Mouse (Mus musculus): Measurements from ENCODE around the gene Hoxc13.

Hoxc13 gene

GRCm38 (mm10) chr15:102921053-102922011 is at the start of gene Hoxc13:
Gene Hoxc13 (plus strand): TSS chr15:102921103.
- no peak for DNase-seq

DNA sequence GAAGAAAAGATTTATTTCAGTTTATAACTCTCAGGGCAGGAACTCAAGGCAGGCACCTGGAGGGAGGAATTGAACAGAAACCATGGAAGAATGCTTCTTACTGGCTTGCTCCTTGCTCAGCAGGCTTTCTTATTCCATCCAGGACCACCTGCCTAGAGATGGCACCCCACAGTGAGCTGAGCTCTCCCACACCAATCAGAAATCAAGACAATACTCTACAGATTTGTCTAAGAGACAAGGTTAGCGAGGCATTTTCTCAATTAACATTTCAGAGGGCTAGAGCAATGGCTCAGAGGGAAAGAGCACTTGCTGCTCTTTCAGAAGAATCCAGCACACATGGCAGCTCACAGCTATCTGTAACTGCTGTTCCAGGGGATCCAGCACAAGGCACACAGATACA is 35.1 kb upstream of the Hoxc13 start:
- DNase-seq = no peak

DNA sequence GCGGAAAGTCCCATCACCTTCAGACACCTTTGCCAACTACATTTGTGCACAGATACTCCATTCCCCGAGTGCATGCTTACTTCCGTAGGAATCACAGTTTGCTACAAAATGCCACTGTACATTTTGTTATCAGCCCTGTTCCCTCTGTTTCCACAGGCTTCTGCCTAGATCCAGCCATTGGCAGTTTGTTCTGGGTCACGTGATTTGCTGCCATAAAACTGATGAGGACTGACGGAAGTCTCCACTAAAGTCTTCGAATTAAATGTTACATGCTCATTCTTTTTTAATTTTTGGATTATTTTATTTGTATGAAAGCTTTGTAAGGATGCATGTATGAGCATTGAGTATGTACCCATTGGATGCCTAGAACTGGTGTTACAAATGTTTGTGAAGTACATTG is 25.8 kb upstream of the Hoxc13 start:
- DNase-seq = no peak

DNA sequence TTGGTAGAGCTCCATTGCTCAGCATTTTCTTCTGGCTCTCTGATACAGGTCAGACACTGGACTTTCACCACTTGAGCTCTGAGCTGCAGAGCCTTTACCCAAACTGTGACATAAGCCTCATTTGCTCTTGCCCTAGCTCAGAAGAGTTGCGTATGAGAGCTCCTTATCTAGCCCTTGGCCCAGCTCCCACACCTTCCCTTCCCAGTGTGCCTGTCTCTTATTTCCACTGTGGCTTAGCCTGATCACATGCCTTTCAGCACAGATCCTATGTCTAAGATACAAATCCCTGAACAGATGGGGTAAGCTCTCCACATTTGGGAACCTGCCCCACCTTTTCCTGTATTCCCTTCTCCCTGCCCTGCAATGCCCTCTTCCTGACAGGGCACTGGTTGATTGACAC is 16.0 kb upstream of the Hoxc13 start:
- no peak for DNase-seq

GRCm38 (mm10) chr15:102909536-102909935 is 11.4 kb upstream of the Hoxc13 start:
- DNase-seq = no peak

DNA sequence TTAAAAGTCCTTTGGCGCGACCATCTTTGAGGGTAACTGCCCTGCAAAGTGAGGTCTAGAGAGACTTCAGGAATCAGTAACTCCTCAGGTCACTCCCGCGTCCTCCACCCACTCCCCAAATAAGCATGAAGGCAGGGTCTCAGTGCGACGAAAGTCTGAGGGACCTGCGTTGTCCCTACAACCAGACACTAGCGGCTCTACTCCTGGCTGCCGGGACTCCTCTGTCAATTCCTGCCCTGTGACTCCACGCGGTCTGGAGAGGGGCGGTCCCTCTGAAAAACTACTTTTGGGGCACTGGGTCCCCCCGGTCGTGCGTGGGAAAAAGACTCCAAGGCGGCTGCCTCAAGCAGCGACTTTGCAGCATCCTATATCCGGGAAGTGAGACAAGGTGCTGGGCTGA is 10.9 kb upstream of the Hoxc13 start:
- DNase-seq = no peak

DNA sequence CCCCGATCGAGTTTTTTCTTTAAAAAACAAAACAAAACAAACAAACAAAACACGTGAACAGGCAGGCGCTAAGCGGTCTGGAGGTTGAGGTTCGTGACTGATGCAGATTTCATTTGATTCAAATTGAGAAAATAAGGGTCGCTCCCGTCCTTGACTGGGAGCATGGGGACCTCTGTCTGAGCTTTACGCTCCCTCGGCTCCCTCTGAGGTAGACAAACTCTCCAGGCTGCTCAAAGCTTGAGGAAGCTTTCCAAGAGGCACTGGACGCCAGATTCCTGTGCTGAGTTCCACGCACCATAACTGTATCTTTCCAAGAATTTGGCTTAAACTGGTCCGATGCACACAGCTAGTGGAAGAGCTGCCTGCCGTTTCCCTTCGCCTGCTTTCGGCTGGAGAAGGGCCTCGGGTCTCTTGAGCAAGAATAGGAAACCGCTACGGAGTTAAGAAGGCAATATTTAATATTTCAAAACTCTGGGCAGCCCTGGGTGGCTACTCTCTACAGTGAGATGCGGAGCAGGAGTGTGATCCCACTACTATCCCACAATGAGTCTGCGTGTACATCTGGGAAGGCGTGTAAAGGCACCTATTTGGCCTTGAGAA is 10.3 kb upstream of the Hoxc13 start:
- no peak for DNase-seq

DNA sequence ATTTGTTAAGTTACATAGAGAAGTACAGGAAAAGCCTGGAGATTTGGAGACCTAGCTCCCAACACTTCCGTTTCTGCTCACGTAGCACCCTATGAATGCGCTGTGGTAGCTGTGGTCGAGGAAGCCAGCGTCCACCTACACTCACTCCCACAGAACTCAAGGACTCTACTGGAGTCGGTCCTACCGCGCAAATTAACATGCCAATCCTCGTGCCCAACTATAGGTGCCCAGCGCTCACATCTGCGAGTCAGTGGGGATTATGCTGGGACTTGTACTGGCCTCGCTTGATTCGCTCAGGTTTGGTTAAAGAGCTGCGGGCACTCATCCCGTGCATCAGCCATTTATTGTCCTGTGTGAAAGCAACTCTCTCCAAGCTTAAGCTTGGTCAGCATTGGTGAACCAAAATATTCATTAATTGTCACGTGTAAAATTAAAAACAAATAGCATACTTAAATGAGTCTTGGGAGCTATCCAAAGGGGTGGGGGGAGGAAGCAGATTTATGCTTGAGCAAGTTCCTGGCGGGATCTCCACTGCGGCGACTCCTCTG is 7.8 kb upstream of the Hoxc13 start:
- no peak for DNase-seq

- no peak for DNase-seq
These were observed 2.8 kb upstream of the Hoxc13 start for GRCm38 (mm10) chr15:102917972-102918572.

GRCm38 (mm10) chr15:102918611-102919265 is 2.2 kb upstream of the Hoxc13 start:
- no peak for DNase-seq

GRCm38 (mm10) chr15:102919336-102920180 is 1.3 kb upstream of the Hoxc13 start:
- no peak for DNase-seq

GRCm38 (mm10) chr15:102920619-102921018 is 284 bp upstream of the Hoxc13 start:
- peak; percentile 70 for DNase-seq

GRCm38 (mm10) chr15:102922012-102922362 is 1.1 kb downstream of the Hoxc13 start:
- peak; percentile 48 for DNase-seq

DNA sequence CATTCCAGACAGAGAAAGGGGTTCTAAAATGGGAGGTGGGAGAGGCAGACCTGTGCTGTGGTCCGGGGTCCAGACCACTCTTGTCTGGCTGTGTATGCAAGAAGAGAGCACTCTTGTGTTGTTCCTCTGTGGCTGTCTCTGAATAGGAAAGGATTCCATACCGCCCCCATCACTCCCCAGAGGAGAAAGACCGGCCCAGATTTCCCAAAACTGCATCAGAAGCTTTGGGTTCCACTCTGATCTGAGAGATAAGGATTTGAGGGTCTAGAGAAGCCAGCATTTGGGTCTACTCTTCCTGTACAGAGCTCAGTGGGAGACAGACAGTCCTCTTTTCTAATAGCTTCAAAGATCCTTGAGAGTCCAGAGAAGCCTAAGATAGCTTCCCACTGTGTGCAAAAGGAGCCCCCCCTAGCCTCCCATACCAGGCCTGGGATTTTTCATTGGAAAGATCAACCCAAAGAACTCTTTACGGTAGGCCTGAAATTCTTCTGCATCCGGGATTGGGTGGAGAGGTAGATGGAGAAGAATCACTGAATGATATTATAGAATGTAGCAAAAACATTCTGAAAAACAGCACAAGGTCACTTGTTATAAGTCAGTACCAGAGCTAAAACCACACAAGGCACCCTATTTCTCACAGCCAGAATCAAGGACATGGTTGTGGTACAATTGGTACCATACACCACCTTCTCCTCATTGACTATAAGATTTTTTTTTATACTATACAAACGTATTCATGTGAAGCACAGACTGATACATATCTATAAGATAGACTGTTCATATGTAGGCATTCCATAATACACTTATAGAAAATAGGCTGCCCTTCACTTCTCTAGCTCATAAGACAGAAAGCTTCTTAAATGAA is 2.0 kb downstream of the Hoxc13 start:
- DNase-seq = no peak

DNA sequence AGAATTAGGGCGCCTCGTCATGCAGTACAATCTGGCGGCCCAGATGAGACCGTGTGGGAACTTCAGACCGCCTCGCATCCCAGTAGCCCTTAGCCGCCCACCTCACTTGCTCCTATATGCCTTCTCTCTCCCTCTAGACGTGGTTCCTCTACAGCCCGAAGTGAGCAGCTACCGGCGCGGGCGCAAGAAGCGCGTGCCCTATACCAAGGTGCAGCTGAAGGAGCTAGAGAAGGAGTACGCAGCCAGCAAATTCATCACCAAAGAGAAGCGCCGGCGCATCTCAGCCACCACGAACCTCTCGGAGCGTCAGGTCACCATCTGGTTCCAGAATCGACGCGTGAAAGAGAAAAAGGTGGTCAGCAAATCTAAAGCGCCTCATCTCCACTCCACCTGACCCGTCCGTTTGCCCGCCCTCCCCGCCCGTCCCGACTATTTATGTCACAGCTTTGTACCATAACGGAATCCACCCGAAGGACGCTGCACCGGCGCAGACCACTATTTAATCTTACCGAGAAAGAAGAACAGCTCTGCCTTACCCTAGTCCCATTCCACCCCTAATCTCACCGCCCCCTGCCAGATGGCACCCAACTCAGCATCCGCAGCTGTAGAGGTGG is 6.2 kb downstream of the Hoxc13 start:
- DNase-seq = no peak

GRCm38 (mm10) chr15:102931706-102932358 is 10.9 kb downstream of the Hoxc13 start:
- no peak for DNase-seq

DNA sequence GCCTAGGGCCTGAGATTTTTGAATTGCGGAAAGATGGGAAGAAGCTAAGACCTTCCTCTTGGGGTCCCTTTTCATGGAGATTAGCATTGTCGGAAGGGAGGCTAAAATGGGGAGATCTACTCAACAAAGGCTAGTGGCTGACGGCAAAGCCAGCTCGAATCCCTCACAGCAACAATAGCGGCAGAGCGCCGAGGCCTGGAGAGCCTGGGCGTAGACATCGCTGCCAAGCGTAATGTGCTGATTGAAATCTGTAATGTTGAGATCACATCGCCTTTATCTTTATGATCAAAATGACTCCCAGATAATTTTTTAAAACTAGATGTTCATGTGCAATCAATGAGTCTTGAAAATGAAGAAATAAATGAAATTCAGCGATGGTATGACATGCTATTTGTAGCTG is 13.5 kb downstream of the Hoxc13 start:
- no peak for DNase-seq

DNA sequence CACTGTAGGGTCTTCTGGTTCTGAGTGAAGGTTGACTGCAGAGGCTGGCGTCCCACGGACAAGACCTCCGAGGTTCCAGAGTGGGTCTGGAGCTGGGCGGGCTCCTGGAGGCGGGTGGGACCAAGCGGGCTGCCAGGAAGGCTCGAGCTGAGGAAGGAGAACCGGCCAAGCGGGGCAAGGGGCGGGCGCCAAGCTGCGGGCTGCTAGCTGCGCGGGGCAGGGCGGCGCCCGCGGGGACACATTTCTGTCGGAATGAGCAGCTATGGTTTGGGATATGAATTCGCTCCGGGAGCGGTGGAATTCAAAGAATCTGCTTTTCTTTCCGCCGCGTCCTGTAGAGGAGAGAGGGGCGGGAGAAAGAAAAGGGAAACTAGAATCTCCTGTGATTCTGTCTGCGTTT is 14.0 kb downstream of the Hoxc13 start:
- DNase-seq = no peak

DNA sequence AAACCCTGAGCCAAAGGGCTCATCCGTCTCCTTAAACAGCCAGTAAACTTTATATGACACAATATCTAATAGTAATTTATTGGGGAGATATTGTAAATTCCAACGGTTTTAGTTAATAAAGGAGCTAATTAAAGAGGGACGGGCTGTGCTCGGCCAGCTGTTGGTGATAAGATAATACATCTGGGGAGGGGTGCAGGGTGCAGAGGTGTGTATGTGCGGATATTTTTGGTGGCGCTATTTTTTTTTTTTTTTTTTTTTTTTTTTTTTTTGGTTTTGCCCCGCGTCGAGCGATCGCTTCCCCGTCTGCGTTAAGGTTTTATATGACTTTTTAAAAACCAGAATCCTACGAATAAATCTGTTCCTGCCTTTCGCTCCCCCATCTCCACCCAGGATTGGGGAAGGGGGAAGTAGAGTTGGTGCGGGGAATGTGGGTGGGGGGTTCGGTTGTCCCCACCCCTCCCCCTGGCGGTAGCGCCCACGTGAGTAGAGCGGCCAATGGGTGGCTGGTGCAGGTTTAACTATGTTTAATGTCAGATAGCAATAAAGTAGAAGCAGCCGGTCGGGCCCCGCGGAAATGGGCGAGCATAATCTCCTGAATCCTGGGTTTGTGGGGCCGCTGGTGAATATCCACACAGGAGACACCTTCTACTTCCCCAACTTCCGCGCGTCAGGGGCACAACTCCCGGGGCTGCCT is 15.5 kb downstream of the Hoxc13 start, which contains the start of gene Hoxc12:
Gene Hoxc12, plus strand, starts transcription at position 479 of the 694 bp plus-strand sequence.
- DNase-seq = no peak

All from lung, postnatal 10 days (tissue).